Mouse (Mus musculus) cerebellum, adult 9-11 months (tissue): ENCODE measurements around the gene Fgf13.

Experiments
- DNase-seq: peaks from one replicate; pipeline ENCODE4 v3.0.0; 2022

Gene Fgf13

DNA sequence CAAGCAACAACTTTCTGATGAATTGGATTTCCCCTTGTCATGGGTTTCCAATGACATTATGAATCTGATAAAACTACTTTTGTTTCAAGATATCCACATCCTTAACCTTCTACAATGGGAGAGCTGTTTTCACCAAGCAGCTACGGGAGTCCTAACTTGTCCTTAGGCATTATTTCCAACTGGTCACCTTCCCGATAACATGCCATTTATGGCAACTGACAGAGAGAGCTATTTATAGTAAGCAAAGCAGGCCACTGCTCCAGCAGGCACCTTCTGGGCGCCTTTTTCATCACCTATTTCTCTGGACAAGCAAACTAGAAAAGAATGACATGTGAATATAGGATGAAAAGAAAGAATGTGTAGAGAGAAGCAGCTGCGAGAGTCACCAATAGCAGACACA lies 385.5 kb downstream of the Fgf13 start:
- peak; percentile 21 for DNase-seq

DNA sequence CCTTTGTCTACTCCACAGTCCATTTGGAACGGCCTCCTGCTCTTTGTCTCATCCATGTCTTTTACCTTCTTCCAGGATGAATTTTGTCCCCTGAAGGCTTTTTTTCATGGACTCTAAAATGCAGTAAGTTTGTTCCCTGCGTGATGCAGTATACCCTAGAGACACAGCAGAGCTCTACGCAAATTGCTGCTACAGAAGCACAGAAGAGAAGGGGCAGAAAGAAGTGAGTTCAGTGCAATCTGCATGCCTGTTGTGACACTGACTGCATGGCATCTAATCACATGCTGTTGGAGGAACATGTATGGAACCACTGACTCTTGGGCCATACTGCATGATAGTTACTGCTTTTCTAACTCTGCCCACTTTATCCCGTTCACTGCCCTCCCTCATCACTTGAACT lies 388.2 kb downstream of the Fgf13 start:
- no peak for DNase-seq

DNA sequence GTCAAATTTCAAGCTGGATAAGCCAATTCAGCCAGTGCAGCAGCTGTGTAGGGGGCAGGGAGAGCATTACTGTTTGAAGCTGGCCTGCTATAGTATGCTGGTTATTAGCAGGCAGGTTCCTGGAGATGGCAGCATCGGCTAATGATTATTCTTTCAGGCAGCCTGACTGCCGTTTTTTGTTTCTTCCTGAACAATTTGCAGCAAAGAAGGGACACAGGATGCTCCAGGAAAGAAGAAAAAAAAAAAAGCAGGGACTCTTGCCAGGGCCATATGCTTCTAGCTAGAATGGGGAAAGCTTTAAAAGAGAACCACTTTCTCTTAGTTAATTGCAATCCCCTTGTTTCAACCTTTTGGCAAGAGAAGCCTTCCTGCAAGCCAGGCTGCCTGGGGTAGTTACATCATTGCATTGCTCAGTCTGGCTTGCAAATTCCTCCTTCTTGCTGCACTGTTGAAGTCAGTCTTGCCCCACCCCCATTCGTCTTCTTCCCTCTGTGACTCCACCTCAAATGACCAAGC lies 388.7 kb downstream of the Fgf13 start:
- DNase-seq, result peak; percentile 80

DNA sequence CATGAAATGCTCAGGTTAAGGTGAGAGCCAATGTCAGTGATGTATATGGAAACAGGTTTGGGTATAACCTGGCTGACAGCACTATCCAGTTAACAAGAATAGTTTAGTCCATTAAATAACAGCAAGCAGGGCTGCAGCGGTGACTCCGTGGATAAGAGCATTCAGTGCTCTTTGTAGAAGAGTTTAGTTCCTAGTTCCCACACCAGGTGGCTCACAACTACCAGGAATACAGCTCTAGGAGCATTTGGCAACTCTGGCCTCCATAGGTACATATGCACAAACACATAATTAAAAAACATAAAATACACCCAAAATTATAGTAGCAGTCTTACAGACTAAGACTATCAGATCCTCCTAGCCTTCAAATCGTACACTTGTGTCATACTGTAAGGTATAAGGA lies 390.2 kb downstream of the Fgf13 start:
- DNase-seq, result no peak

DNA sequence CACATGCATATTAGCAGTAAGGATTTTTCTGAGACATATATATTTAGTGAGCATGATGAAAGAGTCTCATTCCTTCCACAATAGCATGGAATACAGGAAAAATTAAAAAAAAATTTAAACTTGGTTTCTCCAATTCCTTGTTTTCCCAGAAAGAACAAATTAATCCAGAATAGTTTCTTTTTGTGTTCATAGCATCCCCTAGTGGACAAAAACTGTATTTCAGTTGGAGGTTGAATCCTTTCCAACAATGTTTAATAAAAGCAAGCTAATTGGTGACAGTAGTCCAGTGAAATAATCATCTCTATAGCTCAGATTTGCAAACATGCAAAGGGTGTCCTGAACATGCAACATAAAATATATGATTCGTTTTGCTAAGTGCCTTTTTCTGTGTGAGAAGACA lies 395.7 kb downstream of the Fgf13 start:
- no peak for DNase-seq

DNA sequence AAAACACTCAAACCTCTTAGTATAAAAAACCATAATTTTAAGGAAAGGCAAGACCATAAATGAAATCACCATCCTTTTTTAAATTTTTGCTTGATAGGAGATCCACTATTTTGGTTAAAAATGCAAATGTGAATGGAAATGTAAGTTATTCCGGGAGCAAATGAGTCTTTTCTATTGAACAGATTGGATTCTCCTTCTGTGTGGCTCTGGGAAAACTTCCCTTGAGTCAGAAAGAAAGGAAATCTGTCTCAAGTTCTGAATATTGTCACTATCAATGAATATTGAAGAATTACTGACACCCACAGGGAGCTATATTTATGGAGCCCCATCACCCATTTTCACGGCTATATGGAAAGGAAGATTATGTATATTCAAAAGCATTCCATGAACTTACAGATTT lies 401.1 kb downstream of the Fgf13 start:
- DNase-seq, result no peak

DNA sequence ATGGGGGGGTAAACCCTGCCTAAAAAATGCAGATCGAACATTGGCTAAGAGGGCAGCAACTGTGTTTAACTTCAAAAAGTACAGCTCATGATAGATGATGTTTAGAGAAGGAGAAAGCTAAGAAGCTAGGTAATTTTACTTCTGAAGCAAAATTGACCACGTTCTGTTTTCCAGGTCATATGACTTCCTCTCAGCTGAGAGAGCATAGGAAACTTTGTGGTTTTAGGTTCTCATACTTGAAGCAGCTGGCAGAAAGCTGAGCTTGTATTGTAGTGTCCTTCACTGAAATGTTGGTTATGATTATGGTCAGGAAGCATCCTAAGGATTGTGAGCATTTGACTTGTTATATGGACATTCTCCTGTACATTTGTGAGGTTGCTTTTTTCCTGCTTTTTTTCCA lies 425.9 kb downstream of the Fgf13 start:
- no peak for DNase-seq

DNA sequence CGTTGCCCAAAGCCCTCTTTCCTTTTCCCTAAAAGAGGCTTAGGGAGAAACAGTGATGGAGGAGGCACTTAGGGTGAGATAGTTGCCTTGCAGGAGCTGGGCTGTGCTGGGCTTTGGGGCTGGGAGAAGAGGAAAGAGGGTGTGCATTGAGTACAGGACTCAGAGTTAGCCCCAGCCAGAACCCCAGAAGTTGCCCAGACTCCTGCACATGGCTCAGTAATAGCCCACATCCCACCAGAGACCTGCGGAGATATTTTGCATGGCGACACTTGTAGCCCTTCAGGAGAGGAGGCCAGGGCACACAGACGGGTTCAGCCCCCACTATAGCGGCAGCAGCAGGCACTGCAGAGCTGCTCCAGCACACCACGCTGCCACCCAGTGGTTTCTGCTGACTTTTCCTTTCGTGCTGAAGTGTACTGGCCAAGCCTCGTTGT lies 432.9 kb downstream of the Fgf13 start:
- peak; percentile 13 for DNase-seq

DNA sequence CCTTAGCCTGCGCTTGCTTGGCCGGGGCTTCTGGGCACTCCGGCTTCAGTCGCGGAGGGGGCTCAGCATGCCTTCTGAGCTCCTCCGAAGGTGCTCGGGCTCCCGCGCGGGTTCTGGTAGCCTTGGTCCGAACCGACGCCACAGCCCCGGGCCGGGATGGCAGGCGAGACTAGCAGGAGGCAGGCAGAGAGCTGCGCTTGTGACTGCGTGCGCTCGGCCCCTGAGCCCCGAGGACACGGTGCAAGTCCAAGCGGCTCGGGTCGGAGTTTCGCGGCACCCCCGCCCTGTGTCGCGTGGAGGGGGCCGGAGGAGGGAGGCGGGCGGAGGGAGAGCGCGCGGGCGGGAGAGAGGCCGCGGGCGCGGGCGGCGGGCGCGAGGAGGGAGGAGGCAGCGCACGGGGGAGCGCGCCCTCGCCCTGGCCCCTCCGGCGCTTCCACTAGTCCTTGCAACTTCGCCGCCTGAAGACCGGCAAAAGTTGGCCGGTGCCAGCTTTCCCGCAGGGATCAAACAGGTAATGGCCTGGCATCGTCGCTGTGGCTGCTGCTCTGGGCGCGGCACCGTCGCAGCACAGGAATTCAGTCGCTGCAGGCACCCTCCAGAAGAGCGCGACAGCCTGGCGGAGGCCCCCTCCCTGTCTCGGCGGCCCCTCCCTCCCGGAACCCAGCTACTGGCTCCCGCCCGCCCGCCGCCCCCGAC lies 433.6 kb downstream of the Fgf13 start:
- DNase-seq, result peak; percentile 11

DNA sequence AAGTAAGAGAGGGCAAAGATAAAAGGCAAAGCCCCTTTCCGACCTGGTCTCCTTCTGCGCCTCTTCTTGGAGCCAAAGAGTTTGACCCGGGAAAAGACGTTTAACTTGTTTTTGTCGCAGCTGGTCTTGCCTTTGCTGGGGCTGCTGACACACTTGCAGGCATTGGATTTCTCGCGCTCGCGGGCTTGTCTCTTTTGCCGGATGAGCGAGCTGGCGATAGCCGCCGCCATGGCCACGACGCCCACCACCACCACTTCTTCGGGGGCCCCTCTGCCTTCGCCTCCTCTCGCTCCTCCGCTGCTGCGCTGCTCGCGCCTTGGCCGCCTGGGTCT lies 434.1 kb downstream of the Fgf13 start:
- no peak for DNase-seq

DNA sequence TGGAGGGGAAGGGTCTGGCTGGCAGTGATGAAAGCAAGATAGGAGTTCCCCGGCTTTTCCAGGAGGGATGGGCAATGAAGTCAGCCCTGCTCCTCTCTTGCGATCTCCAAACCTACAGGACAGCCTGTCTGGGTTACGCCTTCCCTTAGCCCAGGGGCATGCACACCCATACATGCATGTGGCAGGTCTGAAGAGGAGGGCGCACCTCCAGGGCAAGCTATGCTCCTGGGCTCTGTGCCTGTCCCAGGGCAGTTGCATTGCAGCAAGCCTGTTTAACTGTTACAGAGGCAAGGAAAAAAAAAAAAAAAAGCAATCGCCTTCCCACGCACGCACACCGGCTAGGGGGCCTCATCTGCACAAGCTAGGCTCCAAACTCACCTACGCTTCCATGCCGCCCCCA lies 434.5 kb downstream of the Fgf13 start:
- DNase-seq, result no peak

DNA sequence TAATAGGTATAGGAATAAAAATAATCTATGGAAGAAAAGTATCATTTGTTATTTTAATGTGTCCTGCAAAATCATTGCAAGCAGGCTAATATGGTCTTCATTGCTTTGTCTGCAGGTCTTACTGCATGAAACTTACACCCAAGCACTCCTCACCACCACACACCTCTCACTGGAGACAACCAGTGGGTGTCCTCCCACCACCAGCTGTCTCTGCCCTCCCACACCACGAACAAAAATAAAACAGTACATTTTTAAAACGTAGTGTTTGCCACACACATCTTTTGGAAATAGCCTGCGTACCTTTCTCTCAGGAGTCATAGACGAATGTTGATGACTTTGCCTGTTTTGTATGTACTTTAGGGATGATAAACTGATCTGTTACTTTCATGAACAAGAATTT lies 441.2 kb downstream of the Fgf13 start:
- DNase-seq, result no peak

DNA sequence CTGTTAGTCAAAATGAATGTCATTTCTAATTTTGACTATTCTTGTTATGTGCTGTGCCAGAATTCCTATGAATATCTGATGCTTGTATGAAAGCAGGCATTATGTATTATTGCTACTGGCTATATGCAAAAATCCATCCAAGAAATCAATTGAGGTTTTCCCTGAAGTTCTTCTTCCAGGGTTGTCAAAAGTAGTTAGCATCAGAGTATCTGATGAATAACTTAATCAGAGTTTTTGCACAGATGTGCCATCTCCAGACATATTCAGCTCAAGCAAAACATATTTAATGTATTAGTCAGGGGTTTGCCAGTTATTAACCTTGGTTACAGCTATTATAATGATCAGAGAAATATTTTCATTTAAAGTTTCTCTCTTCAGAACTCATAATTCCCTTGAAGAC lies 454.7 kb downstream of the Fgf13 start:
- DNase-seq, result no peak

DNA sequence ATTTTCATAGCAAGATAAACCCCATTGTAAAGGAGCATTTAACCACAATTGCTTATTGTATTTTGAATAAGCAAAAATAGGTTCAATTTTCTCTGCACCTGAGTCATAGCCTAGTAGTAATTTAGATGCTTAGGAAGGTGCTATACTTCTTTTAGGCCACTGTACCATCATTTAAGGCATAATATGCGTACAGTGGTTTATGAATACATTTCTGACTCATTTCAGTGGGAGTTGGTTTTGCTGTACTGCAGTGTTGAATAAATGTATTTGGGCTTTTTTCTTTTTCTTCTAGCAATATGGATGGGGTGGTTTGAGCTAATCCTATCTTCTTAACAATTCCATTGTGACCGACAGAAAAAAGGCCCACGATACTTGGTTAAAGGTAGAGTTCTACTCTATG lies 481.9 kb downstream of the Fgf13 start:
- no peak for DNase-seq

DNA sequence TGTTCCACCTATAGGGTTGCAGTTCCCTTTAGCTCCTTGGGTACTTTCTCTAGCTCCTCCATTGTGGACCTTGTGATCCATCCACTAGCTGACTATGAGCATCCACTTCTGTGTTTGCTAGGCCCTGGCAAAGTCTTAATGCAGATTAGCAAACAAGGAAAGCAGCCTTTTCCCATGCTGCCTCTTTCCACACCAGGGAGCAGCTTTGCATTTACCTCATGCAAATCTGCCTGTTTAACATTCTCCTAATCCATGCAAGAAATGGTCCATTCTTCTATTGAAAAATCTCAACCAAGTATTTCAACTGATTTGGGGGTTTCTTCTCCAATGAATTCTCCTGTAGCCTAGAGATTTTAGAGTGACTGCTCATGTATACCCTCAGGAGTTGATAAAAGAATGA lies 487.4 kb downstream of the Fgf13 start:
- DNase-seq, result no peak

DNA sequence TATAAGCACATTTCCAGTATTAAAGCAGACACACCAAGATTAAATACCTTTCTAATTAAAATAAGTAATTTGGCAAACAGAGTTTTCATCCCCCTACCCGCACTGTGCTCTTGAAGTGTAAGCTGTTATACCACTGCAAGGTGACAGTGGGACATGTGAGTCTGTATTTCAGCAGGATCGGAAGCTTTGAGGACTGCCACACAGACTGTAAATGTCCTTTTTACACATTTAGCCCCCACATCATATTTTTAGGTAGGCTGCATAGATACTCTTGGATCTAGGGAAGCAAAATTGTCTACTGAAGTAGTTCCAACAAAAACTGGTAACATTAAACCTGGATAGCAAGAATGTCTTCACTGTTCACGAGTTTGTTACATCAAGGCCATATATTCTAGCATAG lies 495.8 kb downstream of the Fgf13 start:
- DNase-seq, result no peak

DNA sequence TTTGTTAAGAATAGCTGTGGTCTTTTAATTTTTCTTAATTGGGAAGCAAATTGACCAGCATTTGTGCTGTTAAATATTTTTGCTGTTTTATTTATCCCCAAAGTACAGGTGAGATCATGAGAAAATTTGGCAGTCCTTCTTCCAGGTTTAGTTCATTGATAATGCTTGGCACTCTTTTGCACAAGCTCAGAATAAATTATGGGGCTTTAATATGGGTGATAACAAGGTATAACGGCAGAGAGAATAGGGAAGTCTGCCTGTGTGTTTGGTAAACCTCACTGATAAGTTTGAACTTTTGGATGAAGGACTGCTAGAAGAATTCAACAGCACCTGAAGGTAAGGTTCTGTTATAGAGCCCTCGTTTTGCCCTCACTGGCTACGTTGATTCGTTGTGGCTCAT lies 504.7 kb downstream of the Fgf13 start:
- DNase-seq, result no peak

DNA sequence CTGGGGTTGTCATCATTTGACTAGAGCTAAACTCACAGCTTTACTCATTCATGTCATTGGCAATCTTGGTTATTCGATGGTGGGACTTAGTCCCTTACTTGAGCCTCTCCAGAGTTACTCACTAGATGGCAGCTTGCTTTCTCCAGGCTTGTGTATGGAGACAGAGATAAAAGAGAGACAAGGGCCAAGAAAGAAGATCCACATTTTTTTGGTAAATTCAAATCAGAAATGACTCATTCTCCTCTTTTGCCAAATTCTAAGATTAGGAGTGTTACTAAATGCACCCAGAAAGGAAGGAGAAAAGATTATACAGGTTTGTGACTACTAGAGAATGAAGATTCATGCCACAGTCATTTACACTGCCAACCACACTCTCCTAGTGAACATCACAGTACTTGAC lies 532.9 kb downstream of the Fgf13 start:
- DNase-seq, result no peak
